Mouse (Mus musculus) testis, adult 2 months (tissue): Measurements from ENCODE around the gene Senp3. TPM values are rescaled to one million over a fixed set of nuclear protein-coding genes. Genes with fewer than 3 reads are reported as not detected.

ENCODE experiments used
- H3K27ac ChIP-seq: fragments of 200-500 bp; 2 replicates; pipeline ENCODE4 v1.5.1; 2012; ENCODE audit warnings: low read depth, low read length; ENCODE audit not compliant: control insufficient read depth, insufficient read depth
- H3K27me3 ChIP-seq: fragments of 200-500 bp; 2 replicates; pipeline ENCODE4 v1.6.1; 2012; ENCODE audit warnings: mild to moderate bottlenecking, low read length, moderate library complexity; ENCODE audit not compliant: control insufficient read depth, insufficient read depth
- H3K36me3 ChIP-seq: fragments of 200-500 bp; 2 replicates; pipeline ENCODE4 v1.6.1; 2012; ENCODE audit warnings: mild to moderate bottlenecking, low read length; ENCODE audit not compliant: control insufficient read depth, insufficient read depth
- H3K4me1 ChIP-seq: fragments of 200-500 bp; 2 replicates; pipeline ENCODE4 v1.6.1; 2012; ENCODE audit warnings: low read length; ENCODE audit not compliant: control insufficient read depth, insufficient read depth
- H3K4me3 ChIP-seq: fragments of 200-500 bp; 2 replicates; pipeline ENCODE4 v1.5.1; 2012; ENCODE audit warnings: low read depth, mild to moderate bottlenecking, low read length, moderate library complexity, mixed read lengths; ENCODE audit not compliant: control insufficient read depth
- CTCF ChIP-seq: fragments of 200-500 bp; IDR thresholded peaks from 2 replicates; pipeline ENCODE4 v1.5.1; 2012; ENCODE audit warnings: low read depth, mild to moderate bottlenecking, inconsistent platforms, low read length, moderate library complexity; ENCODE audit not compliant: control insufficient read depth, insufficient read depth, insufficient replicate concordance
- POLR2A ChIP-seq: fragments of 200-500 bp; IDR thresholded peaks from 2 replicates; pipeline ENCODE4 v1.6.1; 2012; ENCODE audit warnings: low read depth, mild to moderate bottlenecking, inconsistent platforms, low read length, moderate library complexity; ENCODE audit not compliant: control insufficient read depth
- polyA plus RNA-seq: library from polyadenylated mRNA; depleted of rRNA; stranded (reverse); fragments of >200 nt; gene quantifications from 2 replicates; pipeline ENCODE4 v1.2.3, GENCODE M21; 2012

The Senp3 gene
- polyA plus RNA-seq, 1 experiment = 67.6 TPM

DNA sequence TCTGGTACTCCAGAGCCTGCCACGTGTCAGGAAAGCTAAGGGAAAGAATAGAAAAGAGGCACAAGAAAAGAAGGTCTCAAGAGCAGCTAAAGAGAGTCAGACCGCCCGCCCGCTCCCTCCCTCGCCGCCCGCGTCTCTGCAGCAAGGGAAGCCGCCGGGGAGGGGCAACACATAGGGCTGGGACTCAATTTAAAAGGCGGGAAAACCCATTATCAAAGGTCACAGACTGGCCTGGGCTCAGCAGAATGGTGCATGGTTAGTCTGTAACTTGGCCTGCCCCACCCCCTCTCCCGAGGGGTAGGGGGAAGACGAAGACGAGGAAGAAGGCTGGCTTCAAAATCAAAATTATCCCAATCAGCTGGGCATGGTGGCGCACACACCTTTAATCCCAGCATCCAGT, 36.8 kb upstream of the Senp3 start:
- Histone ChIP-seq H3K4me1 (peaks cover 2% of the 10 kb centered on the region), H3K4me3 (no peak overlapping the region), H3K27me3 (no peaks in the 10 kb centered on the region), H3K36me3 (no peaks in the 10 kb centered on the region), H3K27ac (no peak overlapping the region)
- TF ChIP-seq POLR2A (no peak), CTCF (no peak)

DNA sequence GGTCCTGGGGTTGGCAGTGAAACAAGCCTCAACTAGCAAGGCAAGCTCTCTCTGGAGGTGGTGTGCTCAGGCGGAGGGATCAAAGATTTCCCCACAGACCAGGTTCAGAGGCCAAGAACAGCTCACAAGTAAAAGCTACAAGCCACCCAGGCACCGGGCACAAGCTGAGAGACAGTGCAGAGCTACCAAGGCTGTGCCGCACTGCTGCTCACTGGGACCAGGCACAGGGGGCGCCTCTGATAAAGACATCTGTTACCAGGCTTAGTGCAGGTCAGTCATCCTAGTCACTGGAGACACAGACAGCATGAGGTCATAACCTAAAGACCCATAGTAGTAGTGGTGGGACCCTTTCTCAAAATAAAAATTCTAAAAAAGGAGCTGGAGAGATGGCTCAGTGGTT, 35.1 kb upstream of the Senp3 start:
- H3K4me3 ChIP-seq = no peak overlapping the region
- H3K4me1 ChIP-seq = peaks cover 4% of the 10 kb centered on the region
- H3K27me3 ChIP-seq = no peaks in the 10 kb centered on the region
- H3K27ac ChIP-seq = no peak overlapping the region; the same call in 1 of the 2 replicates
- no peaks in the 10 kb centered on the region for H3K36me3 ChIP-seq
- TF ChIP-seq POLR2A (no peak), CTCF (no peak)

DNA sequence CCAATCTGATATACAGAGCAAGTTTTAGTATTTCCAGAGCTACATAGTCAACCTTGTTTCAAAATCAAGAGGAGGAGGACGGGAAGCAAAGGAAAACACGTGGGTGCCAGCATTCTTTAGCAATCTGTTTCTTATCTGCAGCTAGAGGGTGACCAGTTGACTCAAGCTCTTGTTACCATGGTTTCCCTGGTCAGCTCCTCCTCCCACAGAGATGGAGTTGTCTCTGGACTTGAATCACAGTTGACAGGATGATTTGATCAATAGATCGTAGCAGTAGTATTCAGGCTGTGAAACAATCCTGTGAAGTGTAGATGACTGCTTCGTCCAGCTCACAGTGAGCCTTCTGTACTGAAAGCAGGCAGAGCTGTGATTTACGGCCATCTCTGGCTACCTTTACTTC, 34.0 kb upstream of the Senp3 start:
- Histone ChIP-seq H3K4me3 (no peak overlapping the region), H3K27me3 (no peaks in the 10 kb centered on the region), H3K4me1 (peaks cover 4% of the 10 kb centered on the region), H3K36me3 (no peaks in the 10 kb centered on the region), H3K27ac (0 out of 2 replicates have a peak overlapping the region, but pooled peaks have one; percentile 58)
- no peak for TF ChIP-seq POLR2A
- TF ChIP-seq CTCF = no peak

DNA sequence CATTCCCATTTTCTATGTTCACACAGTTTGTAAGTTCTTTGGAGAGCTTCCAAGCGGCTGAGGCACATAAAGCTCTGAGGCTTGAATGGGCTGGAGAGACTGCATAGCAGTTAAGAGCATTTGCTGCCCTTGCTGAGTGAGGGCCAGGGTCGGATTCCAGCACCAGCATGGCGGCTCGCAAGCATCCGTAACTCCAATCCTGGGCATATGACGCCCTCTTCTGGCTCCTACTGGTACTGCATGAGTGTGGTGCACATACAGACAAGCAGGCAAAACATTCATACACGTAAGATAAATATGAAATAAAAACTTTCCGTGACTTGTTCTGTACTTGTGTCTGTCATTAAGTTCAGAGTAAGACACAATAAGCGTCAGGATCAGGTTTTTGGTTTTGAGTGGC, 33.6 kb upstream of the Senp3 start:
- Histone ChIP-seq H3K27me3 (no peaks in the 10 kb centered on the region), H3K36me3 (no peaks in the 10 kb centered on the region), H3K27ac (peak overlapping the region; percentile 54; the same call in 1 of the 2 replicates), H3K4me1 (peaks cover 4% of the 10 kb centered on the region), H3K4me3 (peak overlapping the region; percentile 63)
- TF ChIP-seq POLR2A (no peak), CTCF (peak; percentile 96)

DNA sequence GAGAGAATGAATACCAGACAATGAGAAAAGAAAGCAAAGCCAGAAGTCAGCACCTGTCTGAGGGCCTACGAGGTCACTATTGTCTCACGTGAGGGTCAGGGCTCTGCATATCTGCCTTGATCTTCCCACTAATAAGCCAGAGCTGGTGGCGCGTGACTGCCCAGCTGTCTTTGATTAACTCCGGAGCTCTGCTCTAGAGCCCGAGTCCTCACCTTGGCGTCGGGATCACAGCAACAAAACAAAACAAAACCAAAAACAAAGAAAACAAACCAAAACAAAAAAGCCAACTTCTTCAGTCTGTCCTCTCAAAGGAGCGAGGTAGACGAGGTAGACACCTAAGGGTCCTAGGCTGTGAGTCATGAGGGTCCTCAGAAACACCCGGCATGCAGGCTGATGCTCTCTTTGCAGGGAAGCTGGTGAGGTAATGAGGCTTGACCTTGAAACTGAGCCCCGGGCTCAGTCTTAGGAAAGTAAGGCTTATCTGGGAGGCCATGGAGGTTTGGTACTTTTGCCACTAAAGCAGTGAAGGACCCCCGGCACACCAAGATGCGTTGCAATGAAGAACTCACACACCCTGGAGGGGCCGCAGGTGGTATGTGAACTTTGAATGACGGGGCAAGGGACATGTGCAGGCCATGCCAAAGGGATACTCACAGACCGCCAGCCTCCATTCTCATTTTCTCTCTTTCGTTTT, 32.9 kb upstream of the Senp3 start:
- Histone ChIP-seq H3K27ac (peak overlapping the region; percentile 37; the same call in 1 of the 2 replicates), H3K27me3 (no peaks in the 10 kb centered on the region), H3K36me3 (no peaks in the 10 kb centered on the region), H3K4me1 (peaks cover 4% of the 10 kb centered on the region), H3K4me3 (no peak overlapping the region)
- TF ChIP-seq POLR2A (no peak), CTCF (no peak)

DNA sequence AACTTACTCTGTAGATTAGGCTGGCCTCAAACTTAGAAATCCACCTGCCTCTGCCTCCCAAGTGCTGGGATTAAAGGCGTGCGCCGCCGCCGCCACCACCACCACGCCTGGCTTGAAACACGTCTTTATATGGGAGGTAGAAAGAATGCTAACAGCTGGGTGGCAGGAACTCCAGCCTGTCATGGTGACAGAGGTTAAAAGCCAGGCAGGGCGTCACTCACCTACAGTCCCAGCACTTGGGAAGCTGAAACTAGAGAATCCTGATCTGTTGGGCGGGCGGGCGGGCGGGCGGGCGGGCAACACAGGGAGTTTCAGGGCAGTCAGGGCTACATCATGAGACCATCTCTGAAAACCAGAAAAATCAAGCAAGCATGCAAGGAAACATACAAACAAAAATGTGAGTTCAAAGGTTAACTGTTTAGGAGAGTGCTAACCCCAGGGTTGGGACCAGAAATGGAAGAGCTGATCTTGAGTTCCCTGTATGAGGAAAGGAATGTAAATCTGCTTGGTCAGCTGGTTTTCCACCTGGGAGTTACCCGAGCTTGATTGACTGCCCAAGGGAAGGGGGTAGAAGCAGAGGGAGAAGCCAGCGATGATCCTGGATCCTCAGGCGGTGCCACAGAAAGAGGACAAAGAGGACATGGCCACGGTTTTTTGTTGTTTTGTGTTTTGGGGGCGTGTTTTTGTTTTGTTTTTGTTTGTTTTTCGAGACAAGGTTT, 31.2 kb upstream of the Senp3 start:
- no peak overlapping the region for H3K27ac ChIP-seq
- H3K4me1 ChIP-seq = peaks cover 4% of the 10 kb centered on the region
- H3K27me3 ChIP-seq = no peaks in the 10 kb centered on the region
- TF ChIP-seq CTCF (no peak), POLR2A (no peak)
- H3K36me3 ChIP-seq = no peaks in the 10 kb centered on the region
- no peak overlapping the region for H3K4me3 ChIP-seq

DNA sequence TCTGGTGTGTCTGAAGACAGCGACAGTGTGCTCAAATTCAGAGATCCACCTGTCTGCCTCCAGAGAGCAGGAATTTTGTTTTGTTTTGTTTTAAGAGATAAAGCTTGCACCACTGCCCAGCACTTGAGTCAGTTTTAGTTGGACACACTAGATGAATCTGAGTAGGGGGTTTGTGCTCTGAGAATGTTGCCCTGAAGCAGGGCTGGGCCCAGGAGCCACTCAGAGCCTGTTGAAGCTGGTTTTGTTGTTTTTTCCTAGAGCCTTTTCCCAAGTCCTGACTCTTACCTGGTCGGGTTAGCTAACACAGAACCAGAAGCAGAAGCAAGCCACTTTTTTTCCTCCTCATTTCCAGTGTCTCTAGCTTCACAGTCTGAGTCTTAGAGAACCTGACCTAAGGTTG, 29.2 kb upstream of the Senp3 start:
- H3K4me3 ChIP-seq = no peak overlapping the region
- TF ChIP-seq POLR2A = no peak
- H3K27me3 ChIP-seq = no peaks in the 10 kb centered on the region
- no peaks in the 10 kb centered on the region for H3K36me3 ChIP-seq
- H3K27ac ChIP-seq = no peak overlapping the region
- peaks cover 4% of the 10 kb centered on the region for H3K4me1 ChIP-seq

DNA sequence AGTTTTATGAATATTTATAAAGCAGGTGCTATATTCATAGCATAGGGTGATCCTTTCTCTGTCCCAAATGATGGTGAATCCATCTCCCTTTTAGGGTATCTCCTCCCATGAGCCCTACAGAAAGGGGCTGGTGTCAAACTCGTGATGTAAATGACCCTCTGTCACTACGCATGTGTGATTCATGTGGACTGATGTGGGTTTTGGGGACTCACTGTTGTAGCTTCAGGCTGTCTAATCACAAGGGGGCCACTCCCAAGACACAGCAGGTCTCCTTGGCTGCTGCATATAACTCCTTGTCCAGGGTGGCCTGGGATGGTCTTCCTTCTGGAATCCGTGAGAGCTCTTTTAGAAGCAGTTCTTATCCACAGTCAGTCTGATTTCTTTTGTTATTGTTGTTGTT, 28.6 kb upstream of the Senp3 start:
- H3K27me3 ChIP-seq = no peaks in the 10 kb centered on the region
- H3K4me1 ChIP-seq = peaks cover 4% of the 10 kb centered on the region
- H3K36me3 ChIP-seq = no peaks in the 10 kb centered on the region
- no peak overlapping the region for H3K27ac ChIP-seq
- TF ChIP-seq CTCF (no peak), POLR2A (no peak)
- H3K4me3 ChIP-seq = no peak overlapping the region
